Mouse (Mus musculus): ENCODE measurements at regions not wholly inside any gene's neighbourhood (a gene's known extent, or its start where the extent isn't known, plus 50 kb on each side); places are given as distances from the start of the nearest gene placed in this dataset.

DNA sequence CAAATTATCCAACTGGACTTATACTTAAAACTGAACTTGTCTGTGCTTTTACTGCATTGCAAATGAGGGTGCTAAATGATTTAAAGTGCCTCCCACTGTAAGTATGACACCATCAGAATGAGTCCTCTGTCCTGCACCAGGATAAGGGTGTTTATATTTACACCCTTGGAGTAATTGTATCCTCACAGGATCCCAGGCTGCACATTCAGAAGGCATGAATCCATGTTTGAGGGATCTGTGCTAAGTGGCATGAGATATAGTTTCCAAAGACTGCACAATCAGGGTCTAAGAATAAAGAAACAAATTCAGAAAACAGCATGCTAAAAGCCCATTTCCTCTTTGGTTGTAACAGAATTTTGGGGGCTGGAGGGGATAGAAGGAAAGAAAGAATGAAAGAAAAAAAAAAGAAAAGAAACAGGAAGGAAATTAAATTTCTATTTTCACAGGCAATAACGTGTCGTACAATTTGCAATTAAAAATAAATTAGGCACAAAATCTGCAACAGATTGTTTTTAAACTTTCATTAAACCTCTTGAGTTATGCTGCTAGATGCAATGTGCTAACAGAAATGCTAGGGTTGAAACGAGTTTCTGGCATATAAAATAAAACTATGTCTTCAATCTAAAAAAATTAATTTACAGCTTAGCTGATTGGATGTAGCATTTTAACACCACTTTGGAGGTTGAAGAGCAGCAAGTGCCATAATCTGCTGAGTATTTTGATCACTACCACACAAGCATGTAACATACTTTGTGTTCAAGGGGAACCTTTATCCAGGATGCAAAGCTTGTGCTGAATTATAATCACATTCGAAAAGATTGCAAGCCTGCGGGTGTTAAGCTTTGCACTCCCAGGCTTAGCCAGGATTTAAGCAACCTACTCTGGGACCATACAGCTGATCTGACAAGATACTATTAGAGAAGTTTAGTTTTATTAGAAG, 689.9 kb upstream of the Tenm3 start:
- no peak for TF ChIP-seq TCF12 (IDR thresholded peaks at IDR 0.05; ENCODE audit: insufficient read depth, poor library complexity, severe bottlenecking)
- no peak for TF ChIP-seq E2F4 (IDR thresholded peaks at IDR 0.05; ENCODE audit: insufficient read depth)
- no peak for TF ChIP-seq POLR2A (IDR thresholded peaks at IDR 0.05; ENCODE audit: insufficient read length, low read depth)
- no peak for TF ChIP-seq MAX (IDR thresholded peaks at IDR 0.05; ENCODE audit: low read depth)

All from myocyte (in vitro differentiated cells).